Mouse (Mus musculus): ENCODE results near the gene Lamc1.

Lamc1 gene

GRCm38 (mm10) chr1:153185828-153186803, 146.5 kb downstream of the Lamc1 start, which contains the start of gene Lamc2:
Gene Lamc2 (minus strand): TSS chr1:153186447.
- DNase-seq = peak; percentile 23 to 39

- no peak for DNase-seq
Observed at GRCm38 (mm10) chr1:153180586-153181289, 151.8 kb downstream of the Lamc1 start.

GRCm38 (mm10) chr1:153180160-153180559, 152.4 kb downstream of the Lamc1 start:
- no peak for DNase-seq

- DNase-seq = peak; percentile 64
Observed at GRCm38 (mm10) chr1:153174801-153175200, 157.8 kb downstream of the Lamc1 start.

DNA sequence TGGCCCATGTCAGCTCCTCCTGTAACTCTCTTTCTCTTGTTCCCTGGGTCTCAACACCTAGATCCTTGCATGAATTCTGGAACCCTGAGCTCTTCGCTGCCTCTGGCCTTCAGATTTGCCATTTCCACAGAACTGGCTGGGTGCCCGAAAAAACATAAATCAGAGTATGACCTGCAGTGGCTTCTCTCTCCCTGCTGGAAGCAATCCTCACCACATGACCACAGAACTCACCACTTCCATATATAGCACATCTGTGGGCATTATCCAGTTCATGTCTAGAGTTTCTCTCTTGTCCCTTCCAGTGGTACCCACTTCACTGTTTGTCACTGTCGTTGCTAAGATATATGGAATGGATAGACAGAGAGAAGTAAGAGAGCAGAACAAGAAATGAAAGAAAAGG, 159.3 kb downstream of the Lamc1 start:
- DNase-seq = peak in 1 of 2 experiments; percentile 29

DNA sequence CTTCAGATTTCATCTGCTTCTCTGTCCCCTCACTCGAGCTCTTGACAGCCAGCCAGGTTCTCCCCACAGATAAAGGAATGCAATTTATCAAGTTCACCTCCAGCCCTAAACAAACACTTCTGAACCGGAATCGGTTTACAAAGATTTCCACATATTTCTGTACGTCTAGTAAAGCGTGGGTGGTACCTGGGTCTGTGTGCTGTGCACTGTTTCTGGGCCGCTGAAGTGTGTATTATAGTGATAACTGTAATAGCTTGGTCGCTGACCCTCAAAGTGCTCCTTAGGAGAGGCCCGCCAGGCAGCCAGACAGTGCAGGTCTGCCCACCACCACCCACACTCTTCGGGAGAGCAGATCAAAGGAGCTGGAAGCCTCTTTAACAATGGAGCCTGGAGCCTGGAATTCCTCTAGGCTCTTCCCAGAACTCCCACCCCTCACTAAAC, 160.3 kb downstream of the Lamc1 start:
- DNase-seq = no peak

DNA sequence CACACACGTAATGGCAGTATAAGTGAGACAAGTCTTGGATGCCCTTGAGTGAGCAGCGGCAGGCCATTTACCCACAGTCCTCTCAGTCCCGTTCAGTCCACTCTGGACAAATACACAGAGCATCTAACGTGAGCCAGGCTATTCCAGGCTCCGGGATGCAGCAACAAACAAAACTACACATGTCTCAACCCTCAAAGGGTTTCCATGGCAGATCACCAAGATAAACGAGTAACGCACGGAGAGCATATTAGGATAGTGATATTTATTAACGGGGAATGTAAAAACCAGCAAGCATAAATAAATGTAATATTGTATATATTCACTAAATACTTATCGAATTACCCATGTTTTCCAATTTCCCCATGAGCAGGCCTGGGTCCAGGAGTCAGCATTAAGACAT, 161.6 kb downstream of the Lamc1 start:
- DNase-seq = no peak

Measured in kidney, adult 8-10 months (tissue).